Mouse (Mus musculus): ENCODE measurements around the gene Pcgf2.

Pcgf2 gene

GRCm38 (mm10) chr11:97694435-97694834, 5.9 kb downstream of the Pcgf2 start:
- no peak for DNase-seq

- DNase-seq, result peak; percentile 69
Measured at GRCm38 (mm10) chr11:97689861-97690260, 10.4 kb downstream of the Pcgf2 start.

- DNase-seq, result no peak
Measured at GRCm38 (mm10) chr11:97687061-97687460, 13.2 kb downstream of the Pcgf2 start.

GRCm38 (mm10) chr11:97686322-97686908, 13.9 kb downstream of the Pcgf2 start:
- no peak for DNase-seq

GRCm38 (mm10) chr11:97685613-97686321, 14.5 kb downstream of the Pcgf2 start, which contains the start of gene Cisd3:
TSS of gene Cisd3 (plus strand) at chr11:97685826.
- DNase-seq, result peak; percentile 81

GRCm38 (mm10) chr11:97684766-97685165, 15.5 kb downstream of the Pcgf2 start:
- DNase-seq, result no peak

- no peak for DNase-seq
Measured at GRCm38 (mm10) chr11:97684063-97684680, 16.1 kb downstream of the Pcgf2 start.

GRCm38 (mm10) chr11:97682504-97683055, 17.7 kb downstream of the Pcgf2 start:
- DNase-seq, result no peak

GRCm38 (mm10) chr11:97680430-97680829, 19.9 kb downstream of the Pcgf2 start:
- no peak for DNase-seq

GRCm38 (mm10) chr11:97678301-97678700, 22.0 kb downstream of the Pcgf2 start:
- no peak for DNase-seq

- no peak for DNase-seq
Measured at GRCm38 (mm10) chr11:97677842-97678241, 22.5 kb downstream of the Pcgf2 start.

GRCm38 (mm10) chr11:97677381-97677780, 22.9 kb downstream of the Pcgf2 start:
- no peak for DNase-seq

- DNase-seq, result no peak
Measured at GRCm38 (mm10) chr11:97676050-97676754, 24.1 kb downstream of the Pcgf2 start.

GRCm38 (mm10) chr11:97673148-97673547, 27.1 kb downstream of the Pcgf2 start:
- DNase-seq, result no peak

- no peak for DNase-seq
Measured at GRCm38 (mm10) chr11:97671177-97671527, 29.1 kb downstream of the Pcgf2 start.

GRCm38 (mm10) chr11:97670234-97671176, 29.8 kb downstream of the Pcgf2 start:
- no peak for DNase-seq

- DNase-seq, result peak; percentile 71
Measured at GRCm38 (mm10) chr11:97669829-97670228, 30.5 kb downstream of the Pcgf2 start.

GRCm38 (mm10) chr11:97669268-97669667, 31.0 kb downstream of the Pcgf2 start:
- no peak for DNase-seq

- no peak for DNase-seq
Measured at GRCm38 (mm10) chr11:97668160-97668559, 32.1 kb downstream of the Pcgf2 start.

GRCm38 (mm10) chr11:97666794-97667193, 33.5 kb downstream of the Pcgf2 start:
- DNase-seq, result no peak

- no peak for DNase-seq
Measured at GRCm38 (mm10) chr11:97666221-97666620, 34.1 kb downstream of the Pcgf2 start.

GRCm38 (mm10) chr11:97665431-97665830, 34.9 kb downstream of the Pcgf2 start:
- DNase-seq, result no peak

Measured in right cerebral cortex, postnatal 14 days (tissue).